Mouse (Mus musculus): ENCODE results near the gene Luzp2. TPM values are rescaled to one million over a fixed set of nuclear protein-coding genes. Genes with fewer than 3 reads are reported as not detected.

Luzp2 gene
- total and polyA plus RNA-seq, 3 experiments = 0.11 TPM; not detected in 2

DNA sequence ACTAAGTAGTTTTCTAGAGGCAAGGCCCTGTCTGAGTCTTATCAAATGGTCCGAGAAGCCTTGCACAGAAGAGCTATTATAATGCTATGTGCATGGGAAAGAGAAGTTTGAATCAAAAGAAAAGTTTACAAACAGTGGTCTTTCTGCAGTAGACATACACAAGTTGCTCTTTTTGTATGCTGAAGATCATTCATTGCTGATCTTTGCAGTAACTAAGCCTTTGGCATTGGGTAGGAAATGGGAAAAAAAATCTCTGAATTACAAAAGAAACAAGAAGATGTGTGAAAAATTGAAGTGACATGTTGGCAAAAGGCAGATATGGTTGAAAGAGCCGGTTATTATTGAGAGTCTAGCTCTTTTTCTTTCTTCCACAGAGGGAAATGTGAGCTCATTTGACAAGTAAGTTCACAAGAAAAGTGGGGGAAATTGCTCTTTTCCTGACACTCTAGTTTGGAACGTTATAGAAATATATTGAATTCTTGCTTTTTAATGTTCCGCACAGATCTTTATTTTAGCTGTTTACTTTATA, 7.6 kb downstream of the Luzp2 start:
- no peaks in the 10 kb centered on the region for H3K9me3 ChIP-seq (replicated peaks)
- H3K4me3 ChIP-seq (ENCODE audit: low read depth, low read length) = no peak overlapping the region
- no peak for ATAC-seq (ENCODE audit: extremely low read depth, insufficient number of reproducible peaks, low FRiP score, poor library complexity, severe bottlenecking)
- DNase-seq (ENCODE audit: low spot score) = no peak
- no peaks in the 10 kb centered on the region for H3K36me3 ChIP-seq (replicated peaks)
- peaks cover 5% of the 10 kb centered on the region for H3K4me1 ChIP-seq (ENCODE audit: insufficient read depth, low read depth, low read length)
- H3K27me3 ChIP-seq (ENCODE audit: insufficient read depth, low read length) = no peaks in the 10 kb centered on the region
- TF ChIP-seq POLR2AphosphoS5 (IDR thresholded peaks at IDR 0.05; ENCODE audit: insufficient replicate concordance, low read depth, low read length) = no peak
- TF ChIP-seq TAL1 (conservative IDR thresholded peaks at IDR 0.05; ENCODE audit: low read depth, low read length) = no peak
- TF ChIP-seq CTCF (IDR thresholded peaks at IDR 0.05; ENCODE audit: low read depth, low read length) = no peak
- TF ChIP-seq GATA1 (IDR thresholded peaks at IDR 0.05; ENCODE audit: borderline replicate concordance, low read length) = no peak
- TF ChIP-seq GATA2 (IDR thresholded peaks at IDR 0.05; ENCODE audit: borderline replicate concordance, low read depth, low read length) = no peak

DNA sequence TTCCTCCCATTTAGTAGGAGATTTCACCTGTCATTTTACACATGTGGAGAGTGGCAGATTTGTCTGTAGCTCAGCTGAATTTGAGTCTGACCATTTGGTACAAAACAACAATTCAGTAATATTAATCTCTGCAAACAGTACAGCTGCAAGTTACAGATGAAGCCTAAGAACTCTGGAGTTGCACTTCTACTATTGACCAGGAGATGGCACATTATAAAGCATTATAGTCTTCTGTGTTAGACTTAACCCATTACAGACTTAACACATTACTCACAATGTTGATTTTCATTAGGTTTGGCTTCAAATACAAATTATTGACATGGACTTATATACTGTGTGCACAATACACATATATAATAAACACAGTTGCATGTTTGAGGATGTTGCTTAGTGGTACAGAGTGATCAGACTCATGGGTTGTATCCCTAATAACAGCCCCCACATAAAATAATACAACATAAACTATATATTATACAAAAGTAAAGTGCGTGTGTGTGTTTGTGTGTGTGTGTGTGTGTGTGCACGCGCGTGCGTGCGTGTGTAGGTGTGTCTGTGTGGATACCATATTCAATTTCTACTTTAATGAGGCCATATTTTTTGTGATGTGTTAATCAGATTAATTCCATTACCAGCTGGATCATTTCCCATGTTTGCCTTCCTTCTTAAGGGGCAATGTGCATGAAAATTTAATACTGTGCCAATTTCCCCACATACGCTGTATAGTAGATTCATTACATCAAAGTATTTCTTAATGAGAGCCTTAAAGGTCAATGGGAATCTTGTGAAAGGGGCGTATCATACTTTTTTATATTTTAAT, 10.8 kb downstream of the Luzp2 start:
- ATAC-seq (ENCODE audit: extremely low read depth, insufficient number of reproducible peaks, low FRiP score, poor library complexity, severe bottlenecking) (peak; percentile 58; the same call in 1 of the 2 replicates), DNase-seq (ENCODE audit: low spot score) (peak; percentile 6)
- Histone ChIP-seq H3K4me3 (ENCODE audit: low read depth, low read length) (no peak overlapping the region), H3K27me3 (ENCODE audit: insufficient read depth, low read length) (no peaks in the 10 kb centered on the region), H3K4me1 (ENCODE audit: insufficient read depth, low read depth, low read length) (peaks cover 2% of the 10 kb centered on the region; the same call in 1 of the 2 replicates), H3K9me3 (replicated peaks) (no peaks in the 10 kb centered on the region), H3K36me3 (replicated peaks) (no peaks in the 10 kb centered on the region)
- TF ChIP-seq GATA2 (IDR thresholded peaks at IDR 0.05; ENCODE audit: borderline replicate concordance, low read depth, low read length) (no peak), CTCF (IDR thresholded peaks at IDR 0.05; ENCODE audit: low read depth, low read length) (peak; percentile 44; the same call in 1 of the 2 replicates)

- H3K9me3 ChIP-seq (replicated peaks) = no peaks in the 10 kb centered on the region
- H3K27me3 ChIP-seq (ENCODE audit: insufficient read depth, low read length) = no peaks in the 10 kb centered on the region
- no peaks in the 10 kb centered on the region for H3K36me3 ChIP-seq (replicated peaks)
- peaks cover 2% of the 10 kb centered on the region; the same call in 1 of the 2 replicates for H3K4me1 ChIP-seq (ENCODE audit: insufficient read depth, low read depth, low read length)
- no peak for TF ChIP-seq GATA2 (IDR thresholded peaks at IDR 0.05; ENCODE audit: borderline replicate concordance, low read depth, low read length)
- no peak overlapping the region for H3K4me3 ChIP-seq (ENCODE audit: low read depth, low read length)
- ATAC-seq (ENCODE audit: extremely low read depth, insufficient number of reproducible peaks, low FRiP score, poor library complexity, severe bottlenecking) = no peak
- no peak for DNase-seq (ENCODE audit: low spot score)
Observed at GRCm38 (mm10) chr7:54846692-54847020, 11.4 kb downstream of the Luzp2 start.

- H3K4me1 ChIP-seq (ENCODE audit: insufficient read depth, low read depth, low read length) = peaks cover 2% of the 10 kb centered on the region; the same call in 1 of the 2 replicates
- no peaks in the 10 kb centered on the region for H3K36me3 ChIP-seq (replicated peaks)
- H3K4me3 ChIP-seq (ENCODE audit: low read depth, low read length) = no peak overlapping the region
- H3K27me3 ChIP-seq (ENCODE audit: insufficient read depth, low read length) = no peaks in the 10 kb centered on the region
- TF ChIP-seq GATA1 (IDR thresholded peaks at IDR 0.05; ENCODE audit: borderline replicate concordance, low read length) (no peak), TAL1 (conservative IDR thresholded peaks at IDR 0.05; ENCODE audit: low read depth, low read length) (no peak), CTCF (IDR thresholded peaks at IDR 0.05; ENCODE audit: low read depth, low read length) (no peak)
- H3K9me3 ChIP-seq (replicated peaks) = no peaks in the 10 kb centered on the region
- DNase-seq (ENCODE audit: low spot score) (no peak), ATAC-seq (ENCODE audit: extremely low read depth, insufficient number of reproducible peaks, low FRiP score, poor library complexity, severe bottlenecking) (no peak)
Observed at GRCm38 (mm10) chr7:54852860-54853259, 17.6 kb downstream of the Luzp2 start.

- TF ChIP-seq POLR2AphosphoS5 (IDR thresholded peaks at IDR 0.05; ENCODE audit: insufficient replicate concordance, low read depth, low read length) = no peak
- no peak for TF ChIP-seq TAL1 (conservative IDR thresholded peaks at IDR 0.05; ENCODE audit: low read depth, low read length)
- TF ChIP-seq CTCF (IDR thresholded peaks at IDR 0.05; ENCODE audit: low read depth, low read length) = no peak
- DNase-seq (ENCODE audit: low spot score) (no peak), ATAC-seq (ENCODE audit: extremely low read depth, insufficient number of reproducible peaks, low FRiP score, poor library complexity, severe bottlenecking) (no peak)
- H3K36me3 ChIP-seq (replicated peaks) = no peaks in the 10 kb centered on the region
- no peaks in the 10 kb centered on the region for H3K4me1 ChIP-seq (ENCODE audit: insufficient read depth, low read depth, low read length)
- H3K27me3 ChIP-seq (ENCODE audit: insufficient read depth, low read length) = no peaks in the 10 kb centered on the region
- no peak overlapping the region for H3K4me3 ChIP-seq (ENCODE audit: low read depth, low read length)
- H3K9me3 ChIP-seq (replicated peaks) = no peaks in the 10 kb centered on the region
Observed at GRCm38 (mm10) chr7:54861230-54861856, 26.0 kb downstream of the Luzp2 start.

GRCm38 (mm10) chr7:54878928-54879644, 43.8 kb downstream of the Luzp2 start:
- peak; percentile 96 for ATAC-seq (ENCODE audit: extremely low read depth, insufficient number of reproducible peaks, low FRiP score, poor library complexity, severe bottlenecking)
- H3K36me3 ChIP-seq (replicated peaks) = no peaks in the 10 kb centered on the region
- no peak for DNase-seq (ENCODE audit: low spot score)
- TF ChIP-seq CTCF (IDR thresholded peaks at IDR 0.05; ENCODE audit: low read depth, low read length) (no peak), TAL1 (conservative IDR thresholded peaks at IDR 0.05; ENCODE audit: low read depth, low read length) (peak; percentile 84)
- H3K4me3 ChIP-seq (ENCODE audit: low read depth, low read length) = no peak overlapping the region
- H3K9me3 ChIP-seq (replicated peaks) = no peaks in the 10 kb centered on the region
- H3K27me3 ChIP-seq (ENCODE audit: insufficient read depth, low read length) = no peaks in the 10 kb centered on the region
- H3K4me1 ChIP-seq (ENCODE audit: insufficient read depth, low read depth, low read length) = peaks cover 23% of the 10 kb centered on the region

All from G1E (cell line).